Mouse (Mus musculus) lung, embryonic 14.5 days (tissue): ENCODE data around the gene Trem1. TPM values are rescaled to one million over a fixed set of nuclear protein-coding genes. Genes with fewer than 3 reads are reported as not detected.

Experiments used
- ATAC-seq: fragments of 200-750 bp; cut with Nextera tagmentation; 2 replicates; pipeline ENCODE4 v1.8.0; 2017; ENCODE audit warnings: mild to moderate bottlenecking, moderate TSS enrichment, moderate library complexity; ENCODE audit not compliant: insufficient read depth
- DNase-seq: peaks from one replicate; pipeline ENCODE4 v3.0.0-alpha.2; 2015
- H3K27ac ChIP-seq: fragments of 300-500 bp; sonication (generic); 2 replicates; pipeline ENCODE4 v1.5.1; 2014; ENCODE audit warnings: low read depth, mild to moderate bottlenecking, moderate library complexity
- H3K27me3 ChIP-seq: fragments of 300-500 bp; sonication (generic); 2 replicates; pipeline ENCODE4 v1.6.1; 2014; ENCODE audit warnings: low read length, control low read depth; ENCODE audit not compliant: insufficient read depth
- H3K36me3 ChIP-seq: fragments of 300-500 bp; sonication (generic); 2 replicates; pipeline ENCODE4 v1.6.1; 2014; ENCODE audit warnings: control low read depth; ENCODE audit not compliant: insufficient read depth
- H3K4me1 ChIP-seq: fragments of 300-500 bp; sonication (generic); 2 replicates; pipeline ENCODE4 v1.6.1; 2014; ENCODE audit warnings: antibody characterized with exemption, control low read depth; ENCODE audit not compliant: insufficient read depth
- H3K4me2 ChIP-seq: fragments of 300-500 bp; sonication (generic); 2 replicates; pipeline ENCODE4 v1.6.1; 2014; ENCODE audit warnings: mild to moderate bottlenecking
- H3K4me3 ChIP-seq: fragments of 300-500 bp; sonication (generic); 2 replicates; pipeline ENCODE4 v1.5.1; 2014; ENCODE audit warnings: low read depth, low read length
- H3K9ac ChIP-seq: fragments of 300-500 bp; sonication (generic); 2 replicates; pipeline ENCODE4 v1.6.1; 2014
- H3K9me3 ChIP-seq: fragments of 300-500 bp; sonication (generic); 2 replicates; pipeline ENCODE4 v1.6.1; 2016; ENCODE audit warnings: low read depth, low read length, control low read depth
- CTCF ChIP-seq: IDR thresholded peaks from 2 replicates; pipeline ENCODE4 v1.5.1; 2016; ENCODE audit warnings: antibody characterized with exemption, low read depth
- WGBS: fragments of 180-500 bp; shearing (Covaris S2); extraction: QIAGEN DNeasy Blood & Tissue Kit; methylation state at CpG from one replicate; pipeline ENCODE4 v1.1.7; 2014; 5-methylcytosine and 5-hydroxymethylcytosine counted together
- polyA plus RNA-seq: library from polyadenylated mRNA; unstranded; fragments of >200 nt; fragmentation: Nextera tagmentation; extraction: Ambion mirVana; gene quantifications from 2 replicates; pipeline ENCODE4 v1.2.1, GENCODE M21; 2014

Trem1 gene
- polyA plus RNA-seq, 1 experiment from 2014 or later = not detected

DNA sequence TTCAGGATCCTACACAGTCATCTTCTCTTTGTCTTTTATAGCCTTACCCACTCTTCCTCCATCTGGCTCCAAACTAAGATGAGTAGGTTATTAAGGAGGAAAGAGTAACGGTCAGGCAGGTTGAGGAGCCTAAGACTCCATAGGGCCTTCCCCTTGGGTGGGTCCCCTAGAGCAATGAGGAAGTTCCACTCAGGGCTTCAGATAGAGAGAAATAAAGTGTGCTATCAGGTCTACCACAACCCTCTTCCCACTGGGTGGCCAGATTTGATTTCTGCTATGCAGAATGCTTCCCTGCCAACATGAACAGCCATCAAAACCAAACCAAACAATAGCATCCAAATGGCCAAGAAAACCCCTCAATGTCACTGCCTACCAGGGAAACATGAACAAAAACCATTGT lies 35.0 kb downstream of the Trem1 start:
- Histone ChIP-seq H3K4me3 (no peak overlapping the region), H3K27ac (no peak overlapping the region), H3K36me3 (no peaks in the 10 kb centered on the region), H3K4me1 (no peaks in the 10 kb centered on the region), H3K9ac (no peak overlapping the region), H3K27me3 (no peaks in the 10 kb centered on the region), H3K4me2 (no peak overlapping the region), H3K9me3 (no peaks in the 10 kb centered on the region)
- WGBS = 96% methylated on average over 1 of the region's 1 CpGs
- no peak for ATAC-seq
- TF ChIP-seq CTCF = no peak
- DNase-seq = no peak

DNA sequence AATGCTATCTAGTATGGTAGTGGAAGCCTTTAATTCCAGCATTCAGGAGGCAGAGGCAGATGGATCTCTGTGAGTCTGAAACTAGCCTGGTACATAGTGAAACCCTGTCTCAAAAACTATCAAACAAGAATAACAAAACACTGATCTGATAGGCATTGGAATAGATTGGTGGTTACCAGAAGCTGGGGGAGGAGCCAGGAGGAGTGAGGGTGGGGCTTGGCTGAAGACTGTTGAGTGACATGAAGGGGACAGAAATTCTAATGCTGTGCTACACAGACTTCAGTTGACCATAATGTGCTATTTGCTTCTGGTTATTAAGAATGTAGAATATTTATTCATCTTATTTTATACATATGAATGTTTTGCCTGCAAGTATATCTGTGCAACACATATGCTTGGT lies 35.7 kb downstream of the Trem1 start:
- no peak for DNase-seq

DNA sequence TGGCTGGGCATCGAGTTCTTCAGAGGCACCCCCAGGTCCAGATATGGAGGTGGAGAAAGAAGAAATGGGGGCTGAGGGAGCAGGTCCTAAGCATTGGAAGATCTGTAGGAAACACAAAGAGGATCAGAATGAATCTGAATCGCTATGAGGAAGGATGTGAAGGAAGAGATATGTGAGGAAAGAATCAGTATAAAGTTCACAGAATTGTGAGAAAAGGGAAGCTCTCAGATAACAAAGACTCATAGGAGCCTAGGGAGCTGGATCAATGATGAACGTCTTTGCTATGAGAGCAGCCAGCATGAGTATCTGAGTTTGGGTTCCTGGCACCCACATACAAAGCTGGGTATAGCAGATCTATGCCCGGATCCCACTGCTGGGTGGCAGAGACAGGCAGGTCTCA lies 37.3 kb downstream of the Trem1 start:
- ATAC-seq (no peak), DNase-seq (no peak)
- Histone ChIP-seq H3K27me3 (no peaks in the 10 kb centered on the region), H3K4me3 (no peak overlapping the region), H3K27ac (no peak overlapping the region), H3K9me3 (no peaks in the 10 kb centered on the region), H3K4me2 (no peak overlapping the region), H3K9ac (no peak overlapping the region), H3K36me3 (no peaks in the 10 kb centered on the region), H3K4me1 (no peaks in the 10 kb centered on the region)
- 71% methylated on average over 4 of the region's 4 CpGs for WGBS
- no peak for TF ChIP-seq CTCF

More for the DNA sequence above, 35.7 kb downstream of the Trem1 start:
- no peak overlapping the region for H3K4me2 ChIP-seq
- no peaks in the 10 kb centered on the region for H3K9me3 ChIP-seq
- no peaks in the 10 kb centered on the region for H3K27me3 ChIP-seq
- no peak for TF ChIP-seq CTCF
- H3K27ac ChIP-seq = no peak overlapping the region
- H3K4me1 ChIP-seq = no peaks in the 10 kb centered on the region
- H3K4me3 ChIP-seq = no peak overlapping the region
- H3K9ac ChIP-seq = no peak overlapping the region
- ATAC-seq = no peak
- no peaks in the 10 kb centered on the region for H3K36me3 ChIP-seq

DNA sequence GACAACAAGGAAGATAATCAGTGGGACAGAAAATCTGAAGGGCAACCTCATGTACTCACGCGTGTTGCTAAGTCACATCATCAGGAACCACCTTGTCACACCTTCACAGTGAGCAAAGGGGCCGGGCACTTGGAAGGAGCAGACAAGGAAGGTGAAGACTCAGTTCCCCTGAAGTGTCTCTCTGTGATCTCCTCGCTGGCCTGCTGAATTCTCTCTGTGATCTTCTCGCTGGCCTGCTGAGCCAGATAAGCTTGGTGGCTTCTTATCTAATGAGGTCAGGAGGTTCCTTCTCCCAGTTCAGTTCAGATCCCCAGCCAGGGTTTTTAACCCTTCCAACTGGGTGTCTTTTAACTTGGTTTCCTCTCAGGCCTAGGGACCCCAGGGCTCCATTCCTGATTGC lies 39.6 kb downstream of the Trem1 start:
- no peaks in the 10 kb centered on the region for H3K4me1 ChIP-seq
- no peaks in the 10 kb centered on the region for H3K36me3 ChIP-seq
- no peak for DNase-seq
- H3K27ac ChIP-seq = no peak overlapping the region
- no peaks in the 10 kb centered on the region for H3K27me3 ChIP-seq
- no peak overlapping the region for H3K9ac ChIP-seq
- 45% methylated on average over 5 of the region's 5 CpGs for WGBS
- no peak overlapping the region for H3K4me3 ChIP-seq
- TF ChIP-seq CTCF = no peak
- no peak for ATAC-seq
- H3K4me2 ChIP-seq = no peak overlapping the region
- H3K9me3 ChIP-seq = no peaks in the 10 kb centered on the region

DNA sequence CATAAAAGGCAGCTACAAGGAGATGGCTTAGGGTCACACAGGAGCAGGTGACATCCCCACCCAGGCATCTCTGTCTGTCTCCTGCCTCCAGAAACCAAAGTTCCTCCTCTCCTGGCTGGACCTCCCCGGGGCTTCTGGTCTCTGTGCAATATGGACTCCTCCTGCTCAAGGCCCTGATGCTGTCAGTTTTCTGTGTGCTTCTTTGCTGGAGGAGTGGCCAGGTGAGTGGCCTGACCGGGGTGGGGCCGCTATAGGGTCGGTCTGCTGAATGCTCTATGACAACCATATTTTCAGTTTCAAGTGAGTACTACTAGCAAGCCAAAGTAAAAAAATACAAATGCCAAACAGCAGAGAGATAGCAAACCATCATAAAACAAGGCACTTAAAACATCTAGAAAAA lies 40.0 kb downstream of the Trem1 start:
- Histone ChIP-seq H3K9me3 (no peaks in the 10 kb centered on the region), H3K27me3 (no peaks in the 10 kb centered on the region), H3K4me2 (no peak overlapping the region), H3K36me3 (no peaks in the 10 kb centered on the region), H3K27ac (no peak overlapping the region), H3K9ac (no peak overlapping the region), H3K4me1 (no peaks in the 10 kb centered on the region), H3K4me3 (no peak overlapping the region)
- TF ChIP-seq CTCF = no peak
- 80% methylated on average over 4 of the region's 4 CpGs for WGBS
- DNase-seq = no peak
- no peak for ATAC-seq

DNA sequence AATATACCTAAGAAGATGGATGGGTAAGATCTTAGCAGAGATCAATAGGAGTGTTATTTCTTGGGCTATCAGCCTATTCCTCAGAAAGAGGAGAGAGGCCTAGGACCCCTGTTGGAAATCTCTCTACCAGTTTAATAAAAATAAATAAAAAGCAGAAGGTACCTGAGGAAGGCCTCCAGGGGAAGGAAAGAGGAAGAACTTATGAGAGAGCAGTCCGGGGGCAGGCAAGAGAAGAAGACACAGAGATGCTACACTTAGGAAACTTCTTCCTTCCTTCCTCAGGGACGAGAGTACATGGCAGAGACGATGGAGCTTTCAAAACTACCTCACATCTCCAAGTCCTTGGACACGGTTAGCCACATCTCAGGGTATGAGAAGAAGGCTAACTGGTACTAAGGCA lies 41.5 kb downstream of the Trem1 start:
- H3K4me1 ChIP-seq = no peaks in the 10 kb centered on the region
- H3K36me3 ChIP-seq = no peaks in the 10 kb centered on the region
- WGBS = 79% methylated on average over 4 of the region's 4 CpGs

DNA sequence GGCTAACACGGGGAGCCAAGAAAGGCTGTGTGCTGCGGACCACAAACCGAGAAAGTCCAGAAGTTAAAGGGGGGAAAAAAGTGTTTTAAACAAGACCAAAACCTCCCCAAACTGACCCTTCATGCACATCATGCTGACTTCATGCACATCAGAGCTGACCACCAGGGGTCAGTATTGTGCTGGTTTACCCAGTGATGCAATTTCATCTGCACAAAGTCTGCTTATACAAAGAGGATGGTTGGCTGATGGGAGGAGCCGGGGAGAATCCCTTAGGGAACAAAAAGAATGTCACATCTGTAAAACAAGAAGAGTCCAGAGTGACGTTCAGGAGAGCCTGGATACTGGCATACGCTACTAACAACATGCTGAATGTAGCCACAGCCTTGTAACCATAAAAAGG lies 42.3 kb downstream of the Trem1 start:
- Histone ChIP-seq H3K4me3 (no peak overlapping the region), H3K9me3 (no peaks in the 10 kb centered on the region), H3K4me2 (no peak overlapping the region), H3K27ac (no peak overlapping the region), H3K36me3 (no peaks in the 10 kb centered on the region), H3K9ac (no peak overlapping the region), H3K27me3 (no peaks in the 10 kb centered on the region), H3K4me1 (no peaks in the 10 kb centered on the region)
- peak; percentile 92 for TF ChIP-seq CTCF
- peak; percentile 92 for DNase-seq
- WGBS = 35% methylated on average over 6 of the region's 6 CpGs
- no peak for ATAC-seq

More for the DNA sequence above, 41.5 kb downstream of the Trem1 start:
- Histone ChIP-seq H3K9ac (no peak overlapping the region), H3K4me3 (no peak overlapping the region), H3K9me3 (no peaks in the 10 kb centered on the region), H3K27ac (no peak overlapping the region), H3K27me3 (no peaks in the 10 kb centered on the region), H3K4me2 (no peak overlapping the region)
- ATAC-seq (no peak), DNase-seq (no peak)
- no peak for TF ChIP-seq CTCF

DNA sequence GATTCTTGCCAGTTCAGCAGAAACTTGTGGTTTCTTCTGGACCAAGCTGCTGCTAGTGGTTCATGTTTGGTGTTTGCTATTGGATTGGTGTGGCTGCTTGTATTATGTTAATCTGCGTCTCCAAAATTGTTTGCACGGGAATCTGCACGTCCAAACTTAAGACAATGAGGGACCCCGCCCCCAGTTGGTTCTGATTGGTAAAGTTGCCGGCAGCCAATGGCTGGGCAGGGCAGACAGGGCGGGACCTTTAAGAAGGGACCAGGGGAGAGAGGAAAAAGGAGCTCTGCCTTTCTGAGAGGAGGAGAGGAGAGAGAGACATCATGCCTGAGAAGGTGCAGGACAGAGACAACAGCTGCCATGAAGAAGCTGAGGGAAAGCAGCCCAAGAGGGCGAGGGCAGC lies 43.2 kb downstream of the Trem1 start:
- 59% methylated on average over 7 of the region's 7 CpGs for WGBS
- no peak overlapping the region for H3K4me3 ChIP-seq
- no peaks in the 10 kb centered on the region for H3K36me3 ChIP-seq
- DNase-seq = no peak
- ATAC-seq = no peak
- no peak overlapping the region for H3K4me2 ChIP-seq
- H3K27ac ChIP-seq = no peak overlapping the region
- H3K27me3 ChIP-seq = no peaks in the 10 kb centered on the region
- no peaks in the 10 kb centered on the region for H3K9me3 ChIP-seq
- H3K4me1 ChIP-seq = no peaks in the 10 kb centered on the region
- H3K9ac ChIP-seq = no peak overlapping the region
- no peak for TF ChIP-seq CTCF
